Mouse (Mus musculus) MEL-GATA-1-ER (cell line): ENCODE results near the gene Spdl1.

Experiments
- DNase-seq: peaks from one replicate; pipeline ENCODE4 v3.0.0-alpha.2; 2012; ENCODE audit warnings: low read depth; ENCODE audit errors: extremely low read depth

Gene Spdl1

GRCm38 (mm10) chr11:34759582-34759981 is 73.9 kb downstream of the Spdl1 start:
- no peak for DNase-seq
